ENCODE assay signal across 20 mouse cellular contexts in genomic region chr19:30125670-30126059, GRCm38 (mm10). TPM values are rescaled to one million over a fixed set of nuclear protein-coding genes. Genes with fewer than 3 reads are reported as not detected.
A peak's percentile ranks its signal among the peaks of the same experiment; 100 is the strongest.
DNase-seq lines count a peak whose midpoint lies in the region; ATAC-seq and TF ChIP-seq lines count a peak whose summit lies in the region.
"Had no signal": no experiment of that assay in that cellular context is flagged by ENCODE, and none has a peak within 500 bp of the region (broad histone marks: within the 10 kb centered on the region; RNA-seq: fewer than 3 reads in every experiment).

No protein-coding gene starts in this region.

- H3K9ac ChIP-seq in heart, embryonic 14.5 days (ENCODE audit: low read length): no peak overlapping the region
- H3K9ac ChIP-seq in MEL (ENCODE audit: control insufficient read depth, low read depth, low read length, poor library complexity, severe bottlenecking): 0 out of 2 replicates have a peak overlapping the region, but pooled peaks have one; percentile 12
- no peak overlapping the region for H3K9ac ChIP-seq in midbrain, embryonic 15.5 days
- H3K9ac ChIP-seq: embryonic facial prominence, embryonic 12.5 days; liver, embryonic 12.5 days; lung, embryonic 15.5 days had no signal

- ATAC-seq in heart, embryonic 14.5 days (ENCODE audit: insufficient number of reproducible peaks, insufficient read depth, low FRiP score, low read depth): no peak
- no peak; the same call in 1 of the 2 replicates for ATAC-seq in midbrain, embryonic 15.5 days (replicated peaks)
- ATAC-seq: hindbrain, postnatal 0 days; liver, embryonic 12.5 days had no signal

- H3K27ac ChIP-seq in heart, embryonic 14.5 days (replicated peaks in 1 of 2; ENCODE audit: control insufficient read depth in 1 of 2, insufficient read depth in 1 of 2, low read depth in 2 of 2, low read length in 2 of 2): peak overlapping the region; percentile 2 to 13; a peak in 2 of 4 replicates
- peak overlapping the region; percentile 61 for H3K27ac ChIP-seq in MEL (ENCODE audit: control insufficient read depth, low read depth, low read length)
- peak overlapping the region; percentile 61 for H3K27ac ChIP-seq in midbrain, embryonic 15.5 days
- H3K27ac ChIP-seq: embryonic facial prominence, embryonic 12.5 days; hindbrain, postnatal 0 days; liver, embryonic 12.5 days; lung, embryonic 15.5 days had no signal

- 56% methylated on average over 7 of the region's 7 CpGs for WGBS in heart, embryonic 14.5 days
- 58% methylated on average over 7 of the region's 7 CpGs for WGBS in midbrain, embryonic 15.5 days

- H3K36me3 ChIP-seq in heart, embryonic 14.5 days (ENCODE audit: control insufficient read depth, insufficient read depth, low read length): no peaks in the 10 kb centered on the region
- no peaks in the 10 kb centered on the region for H3K36me3 ChIP-seq in MEL (ENCODE audit: control insufficient read depth in 1 of 2, insufficient read depth in 2 of 2, low read length in 2 of 2)
- no peaks in the 10 kb centered on the region for H3K36me3 ChIP-seq in midbrain, embryonic 15.5 days (replicated peaks)
- H3K36me3 ChIP-seq: embryonic facial prominence, embryonic 12.5 days; lung, embryonic 15.5 days had no signal

- no peaks in the 10 kb centered on the region for H3K27me3 ChIP-seq in heart, embryonic 14.5 days (ENCODE audit: control insufficient read depth, insufficient read depth, low read length)
- no peaks in the 10 kb centered on the region; a peak in 1 of 4 replicates for H3K27me3 ChIP-seq in MEL (ENCODE audit: control insufficient read depth in 1 of 2, insufficient read depth in 2 of 2, low read length in 2 of 2)
- H3K27me3 ChIP-seq in midbrain, embryonic 15.5 days (replicated peaks): no peaks in the 10 kb centered on the region
- H3K27me3 ChIP-seq: embryonic facial prominence, embryonic 12.5 days; liver, embryonic 12.5 days; lung, embryonic 15.5 days had no signal

- H3K4me1 ChIP-seq in heart, embryonic 14.5 days (ENCODE audit: control insufficient read depth in 2 of 2, insufficient read depth in 2 of 2, low read length in 2 of 2): peaks cover 3 to 9% of the 10 kb centered on the region in 2 experiments; a peak in 3 of 4 replicates
- no peaks in the 10 kb centered on the region for H3K4me1 ChIP-seq in MEL (ENCODE audit: control insufficient read depth in 1 of 2, insufficient read depth in 2 of 2, low read length in 2 of 2)
- peaks cover 8% of the 10 kb centered on the region for H3K4me1 ChIP-seq in midbrain, embryonic 15.5 days
- H3K4me1 ChIP-seq: embryonic facial prominence, embryonic 12.5 days; liver, embryonic 12.5 days; lung, embryonic 15.5 days had no signal

- no peaks in the 10 kb centered on the region for H3K79me2 ChIP-seq in MEL (ENCODE audit: control insufficient read depth, insufficient read depth, low read length, poor library complexity)

- DNase-seq in heart, postnatal 4 days: no peak
- DNase-seq in 416B (ENCODE audit: low read depth) (peak; percentile 29), MEL (ENCODE audit: low read depth, low spot score) (no peak)
- no peak for DNase-seq in yolk sac, embryonic 10.5 days (ENCODE audit: low spot score)
- no peak for DNase-seq in thymus, postnatal 4 days
- no peak for DNase-seq in ovary, adult 18-20 months (ENCODE audit: low spot score)
- DNase-seq: cerebellum, postnatal 25 days; kidney, adult 9 months; kidney, postnatal 4 days; layer of hippocampus, postnatal 36 days; left cerebral cortex, postnatal 4 days; right cerebral cortex, postnatal 4 days; thymus, postnatal 14 days had no signal

- TF ChIP-seq EP300 in MEL (IDR thresholded peaks at IDR 0.05; ENCODE audit: low read depth in 1 of 2, low read length in 2 of 2): no peak

- TF ChIP-seq CTCF in MEL (IDR thresholded peaks at IDR 0.05 in 2 of 3, conservative IDR thresholded peaks at IDR 0.05 in 1 of 3; ENCODE audit: control insufficient read depth in 1 of 3, insufficient read depth in 1 of 3, low read depth in 2 of 3, low read length in 3 of 3, poor library complexity in 1 of 3, severe bottlenecking in 1 of 3): no peak

- no peak for TF ChIP-seq POLR2A in MEL (IDR thresholded peaks at IDR 0.05; ENCODE audit: control insufficient read depth in 1 of 2, insufficient read depth in 1 of 2, low read depth in 1 of 2, low read length in 2 of 2, poor library complexity in 1 of 2)

- peak overlapping the region; percentile 4; the same call in 1 of the 2 replicates for H3K4me2 ChIP-seq in heart, embryonic 14.5 days (ENCODE audit: low read length)
- H3K4me2 ChIP-seq in midbrain, embryonic 15.5 days: no peak overlapping the region
- H3K4me2 ChIP-seq: embryonic facial prominence, embryonic 12.5 days; liver, embryonic 12.5 days; lung, embryonic 15.5 days had no signal

- no peaks in the 10 kb centered on the region for H3K9me3 ChIP-seq in heart, embryonic 14.5 days (ENCODE audit: control insufficient read depth, low read length)
- H3K9me3 ChIP-seq in MEL (replicated peaks; ENCODE audit: insufficient read depth, low read length): no peaks in the 10 kb centered on the region
- no peaks in the 10 kb centered on the region for H3K9me3 ChIP-seq in midbrain, embryonic 15.5 days
- H3K9me3 ChIP-seq: embryonic facial prominence, embryonic 12.5 days; liver, embryonic 12.5 days; lung, embryonic 15.5 days had no signal

- TF ChIP-seq RAD21 in MEL (IDR thresholded peaks at IDR 0.05; ENCODE audit: low read depth, low read length): no peak

- H3K4me3 ChIP-seq in heart, embryonic 14.5 days (ENCODE audit: control insufficient read depth in 1 of 2, insufficient read depth in 1 of 2, low read depth in 1 of 2, low read length in 2 of 2): no peak overlapping the region
- peak overlapping the region; percentile 0 to 28; a peak in 2 of 4 replicates for H3K4me3 ChIP-seq in MEL (ENCODE audit: control insufficient read depth in 1 of 2, insufficient read depth in 1 of 2, low read depth in 2 of 2, low read length in 2 of 2)
- H3K4me3 ChIP-seq in midbrain, embryonic 15.5 days: no peak overlapping the region
- H3K4me3 ChIP-seq: embryonic facial prominence, embryonic 12.5 days; liver, embryonic 12.5 days; lung, embryonic 15.5 days; megakaryocyte, embryonic 14.5 days had no signal

TF ChIP-seq in MEL, 35 proteins besides CTCF, POLR2A, EP300 and RAD21:
- TF ChIP-seq MYB (IDR thresholded peaks at IDR 0.05; ENCODE audit: low read depth, low read length) (no peak), SIN3A (IDR thresholded peaks at IDR 0.05; ENCODE audit: low read length) (0 out of 2 replicates have a peak, but pooled peaks have one; percentile 38), USF1 (IDR thresholded peaks at IDR 0.05; ENCODE audit: low read depth, low read length) (peak; percentile 24; the same call in 1 of the 2 replicates)
TF ChIP-seq in MEL: peak in this region for 2.

RNA-seq across cellular contexts. Expression of gene Gldc, which starts 49.6 kb away (rescaled TPM):
- polyA plus RNA-seq in heart, embryonic 14.5 days (2014; fragmentation: Nextera tagmentation; extraction: Ambion mirVana): 1.0 and 1.7 TPM in 2 replicates
- total RNA-seq in heart, postnatal 4 days (2021): under 1 TPM; 0.34 to 0.43 TPM
- 0.04 and 0.10 TPM in 2 replicates for total RNA-seq in MEL (2012; rRNA removed)
- 1 to 10 TPM in 1 of 2 experiments, not detected in 1; 1.2 TPM for polyA plus RNA-seq in MEL (2012; ENCODE audit: insufficient read depth in 1 of 2, insufficient read length in 2 of 2, low read depth in 1 of 2, low replicate concordance in 2 of 2, missing spikeins in 1 of 2)
- polyA plus RNA-seq in midbrain, embryonic 15.5 days (2015; fragmentation: Nextera tagmentation; extraction: Ambion mirVana): 6.6 and 7.7 TPM in 2 replicates

Comparison
In these comparisons a context has a peak if more than half of its experiments do, and no peak if none do; other contexts are left out.
1. H3K27ac ChIP-seq: peak in every context shown above with its lines; median percentile 61 in MEL; 61 in midbrain, embryonic 15.5 days; 8 in heart, embryonic 14.5 days.
2. H3K4me3 ChIP-seq: peak in MEL (2 of 2); none in heart, embryonic 14.5 days (0 of 2) and midbrain, embryonic 15.5 days (single experiment).